Mouse (Mus musculus) c-Kit-positive CD71-negative TER-119-negative erythroid progenitor cells, embryonic 14.5 days (primary cell): ENCODE data around the gene Dlec1.

Experiments used
- DNase-seq: peaks from one replicate; pipeline ENCODE4 v3.0.0-alpha.2; 2013; ENCODE audit warnings: low read depth

Dlec1 gene

DNA sequence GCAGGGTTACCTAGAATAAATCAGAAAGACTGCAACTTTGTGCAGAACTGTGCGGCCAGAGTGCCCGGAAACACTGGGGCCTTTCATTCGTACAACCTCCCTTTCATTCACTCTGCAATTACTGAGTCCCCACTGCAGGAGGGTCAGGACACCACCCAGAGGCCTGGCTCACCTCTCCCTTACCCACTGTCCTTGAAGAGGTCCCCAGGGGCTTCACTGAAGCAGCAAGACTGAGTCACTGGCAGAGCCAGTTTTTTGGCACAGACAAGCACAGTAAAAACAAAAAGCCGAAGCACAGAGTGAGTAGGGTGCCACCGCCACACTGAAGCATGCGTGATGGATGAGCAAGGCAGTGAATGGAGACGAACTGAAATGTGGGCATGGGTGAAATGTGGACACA, 12.8 kb upstream of the Dlec1 start:
- DNase-seq = no peak

DNA sequence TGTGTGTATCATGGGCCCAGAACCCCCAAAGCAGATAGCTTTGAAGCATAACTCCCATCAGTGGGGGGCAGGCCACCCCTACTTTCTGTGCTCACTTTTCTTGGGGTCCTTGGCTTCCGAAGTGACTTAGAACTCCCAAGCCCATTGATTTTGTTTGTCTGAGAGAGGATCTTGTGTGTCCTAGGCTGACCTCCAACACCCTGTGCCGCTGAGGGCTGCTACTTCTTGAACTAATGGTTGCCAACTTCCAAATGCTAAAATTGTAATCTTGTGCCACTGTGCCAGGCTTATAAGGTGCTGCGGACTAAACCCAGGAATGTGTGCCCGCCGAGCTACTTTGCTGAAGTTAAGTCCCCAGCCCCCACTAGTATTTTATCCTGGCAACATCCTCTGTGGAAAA, 11.8 kb upstream of the Dlec1 start:
- no peak for DNase-seq

DNA sequence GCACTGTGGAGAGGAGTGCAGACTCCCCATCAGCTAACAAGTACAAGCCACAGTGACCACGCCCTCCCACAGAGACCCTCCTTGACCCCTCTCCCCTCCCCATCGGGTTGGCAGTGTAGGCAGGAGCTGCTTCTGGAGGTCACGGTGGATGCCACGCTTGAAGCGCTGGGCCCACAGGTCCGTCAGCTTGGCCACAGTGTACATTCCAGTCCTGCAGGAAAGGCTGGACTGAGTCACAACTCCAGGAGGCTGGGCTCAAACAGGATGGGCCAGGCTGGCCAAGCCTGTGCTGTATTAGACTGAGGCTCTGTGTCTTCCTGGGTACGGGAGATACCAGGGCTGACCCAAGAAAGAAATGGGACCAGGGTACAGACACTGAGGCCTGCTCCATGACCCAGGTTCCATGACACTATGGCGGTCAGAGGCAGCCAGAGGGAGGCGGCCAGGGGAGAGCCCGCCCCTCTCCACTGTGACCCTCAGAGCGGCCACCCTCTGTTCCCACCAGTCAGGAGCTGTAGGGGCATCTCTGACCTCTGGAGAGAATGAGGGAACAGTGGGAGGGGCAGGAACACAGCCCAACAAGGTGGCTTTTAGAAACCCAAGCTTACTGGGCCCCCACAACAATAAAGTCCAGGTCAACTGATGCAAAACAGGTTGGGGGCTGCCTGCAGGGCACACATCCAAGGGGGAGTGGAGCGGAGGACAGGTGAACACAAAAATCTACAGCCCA, 10.5 kb upstream of the Dlec1 start:
- no peak for DNase-seq

DNA sequence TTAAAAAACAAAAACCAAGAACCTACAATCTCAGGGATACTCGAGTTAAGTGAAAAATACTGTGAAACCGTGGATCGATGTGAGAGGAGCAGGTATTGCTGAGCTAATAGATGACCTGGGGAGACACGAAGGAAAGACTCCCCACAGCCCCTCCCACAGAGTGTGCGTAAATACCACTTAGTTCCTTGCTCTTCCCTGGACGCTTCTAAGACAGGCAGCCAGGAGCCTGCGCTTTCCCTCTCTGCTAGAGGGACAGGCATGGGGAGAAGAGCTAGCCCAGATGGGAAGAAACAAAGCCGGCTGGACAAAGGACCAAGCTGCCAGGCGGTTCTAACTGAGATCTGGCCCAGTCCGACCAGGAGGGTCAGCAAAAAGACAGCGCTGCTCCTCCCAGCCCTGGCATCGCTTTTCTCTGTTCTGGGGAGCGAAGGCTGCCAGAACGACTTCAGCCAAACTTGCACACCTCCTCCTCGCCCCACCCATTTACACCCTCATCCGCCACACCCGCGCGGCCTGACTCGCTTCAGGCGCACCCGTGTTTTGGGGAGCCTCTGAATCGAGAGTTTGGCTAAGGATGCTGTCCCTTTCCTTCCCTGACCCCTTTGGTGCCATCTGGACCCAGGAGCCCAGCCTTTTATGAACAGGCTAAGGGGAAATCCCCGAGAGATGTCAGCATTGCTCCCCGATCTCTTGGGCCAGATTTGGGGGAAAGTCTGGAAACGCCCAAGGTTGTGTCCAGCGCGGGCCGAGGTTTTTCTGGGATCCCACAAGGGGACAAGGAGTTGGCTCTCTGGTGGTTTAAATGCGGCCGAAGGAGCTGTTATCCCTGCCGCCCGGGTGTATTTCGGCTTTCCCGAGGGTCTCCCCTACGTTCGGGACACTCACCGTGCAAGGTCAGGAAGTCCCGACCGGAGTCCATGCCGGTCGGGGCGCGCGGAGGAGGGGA, 9.5 kb upstream of the Dlec1 start:
- no peak for DNase-seq

DNA sequence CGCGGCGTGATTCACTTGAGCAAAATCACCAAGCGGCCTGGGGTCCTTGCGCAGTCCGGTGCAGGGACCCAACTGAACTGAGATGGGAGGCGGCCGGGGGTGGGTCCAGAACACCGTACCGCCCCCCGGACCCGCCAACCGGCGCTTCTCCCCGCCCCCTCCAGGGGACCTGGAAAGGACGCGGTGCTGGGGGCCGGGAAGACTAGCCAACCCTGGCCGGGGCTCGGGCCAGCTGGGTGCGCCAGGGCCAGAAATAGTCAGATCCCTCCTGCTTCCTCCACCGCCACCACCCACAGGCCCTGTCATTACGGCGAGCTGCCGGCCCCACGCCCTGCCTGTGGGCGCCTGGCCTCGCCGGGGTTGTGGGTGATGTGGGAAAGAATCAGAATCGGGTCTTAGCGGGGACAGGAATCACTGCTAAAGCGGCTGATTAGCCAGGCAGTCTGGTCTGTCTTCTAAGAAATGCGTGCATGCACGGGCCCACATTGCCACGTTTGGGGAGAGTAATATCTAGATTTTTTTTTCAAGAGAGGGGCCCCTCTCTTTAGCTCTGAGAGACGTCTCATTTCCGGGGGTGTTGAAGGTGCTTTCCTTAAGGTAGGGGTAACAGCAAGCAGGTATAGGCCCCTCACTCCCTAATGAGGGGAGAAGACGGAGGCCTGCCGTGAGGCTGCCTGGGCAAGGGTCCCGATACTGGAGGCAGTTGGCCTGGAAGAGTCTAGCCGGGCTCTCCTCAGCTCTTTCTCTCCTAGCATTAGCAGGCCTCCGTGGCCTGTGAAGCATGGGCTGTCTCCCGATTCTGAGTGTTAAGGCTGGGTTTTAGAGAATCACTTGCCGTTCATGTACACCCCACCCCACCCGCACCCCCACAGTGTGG, 8.6 kb upstream of the Dlec1 start, which contains the start of gene Plcd1:
Plcd1 (minus strand) TSS at position 84 of the 877 bp plus-strand sequence.
- no peak for DNase-seq

DNA sequence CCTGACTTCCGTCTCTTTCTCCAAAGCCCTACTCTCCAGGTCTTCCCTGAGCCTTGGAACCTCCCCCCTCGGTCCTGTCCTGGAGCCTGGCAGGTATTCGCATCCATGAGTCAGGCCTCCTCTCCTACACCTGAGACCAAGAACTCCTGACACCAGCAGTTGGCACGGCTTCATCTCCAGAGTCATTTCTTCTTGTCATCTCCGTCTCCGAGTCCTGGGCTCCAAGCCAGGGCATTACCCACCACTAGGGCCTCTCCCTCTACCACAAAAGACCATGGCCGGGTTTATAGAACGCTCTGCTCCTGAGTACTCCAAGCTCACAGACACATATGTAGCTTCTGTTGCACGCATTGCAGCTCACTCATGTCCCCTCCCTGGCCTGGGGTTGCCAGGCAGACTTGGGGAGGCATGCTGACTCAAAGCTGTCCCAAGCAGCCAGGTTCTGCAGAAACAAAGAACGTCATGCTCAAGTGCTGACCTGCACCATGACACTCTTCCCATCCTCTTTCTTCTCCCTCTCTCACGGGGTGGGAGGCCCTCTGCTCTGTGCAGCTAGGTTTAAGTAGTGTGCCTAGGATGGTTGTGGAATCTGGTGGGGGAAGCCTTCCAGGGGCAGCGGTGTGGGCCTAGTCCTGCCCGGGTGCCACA, 7.7 kb upstream of the Dlec1 start:
- no peak for DNase-seq

DNA sequence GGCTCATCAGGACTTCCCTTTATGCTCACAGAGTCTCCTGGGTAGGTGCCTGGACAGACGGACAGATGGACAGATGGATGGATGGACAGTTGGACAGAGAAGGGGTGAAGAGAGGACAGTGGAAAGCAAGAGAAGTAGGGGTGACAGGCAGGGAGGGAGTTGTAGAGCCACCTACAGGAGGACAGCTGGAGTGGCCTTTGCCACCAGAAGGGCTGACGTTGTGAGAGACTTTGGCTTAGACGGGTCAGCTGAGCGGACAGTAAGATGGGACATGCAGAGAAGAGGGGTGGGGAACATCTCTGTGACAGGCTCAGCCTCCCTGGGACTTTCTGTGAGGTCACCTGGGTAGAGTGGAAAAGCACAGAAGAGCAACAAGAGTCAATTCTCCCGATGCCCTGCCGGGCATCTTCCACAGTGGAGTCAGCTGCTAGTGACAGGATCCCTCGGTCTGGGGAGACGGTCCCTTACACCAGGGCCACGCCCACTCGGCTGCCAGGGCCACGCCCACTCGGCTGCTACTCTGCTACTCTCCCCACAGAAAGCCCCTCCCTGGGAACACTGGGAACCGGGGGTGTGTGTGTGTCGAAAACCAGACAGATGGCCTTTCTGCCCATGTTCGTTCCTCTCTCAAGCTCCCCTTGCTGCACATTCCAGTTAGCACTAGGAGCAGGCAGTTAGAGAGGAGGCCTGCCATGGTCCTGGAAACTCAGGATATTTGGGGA, 1.9 kb upstream of the Dlec1 start:
- no peak for DNase-seq

DNA sequence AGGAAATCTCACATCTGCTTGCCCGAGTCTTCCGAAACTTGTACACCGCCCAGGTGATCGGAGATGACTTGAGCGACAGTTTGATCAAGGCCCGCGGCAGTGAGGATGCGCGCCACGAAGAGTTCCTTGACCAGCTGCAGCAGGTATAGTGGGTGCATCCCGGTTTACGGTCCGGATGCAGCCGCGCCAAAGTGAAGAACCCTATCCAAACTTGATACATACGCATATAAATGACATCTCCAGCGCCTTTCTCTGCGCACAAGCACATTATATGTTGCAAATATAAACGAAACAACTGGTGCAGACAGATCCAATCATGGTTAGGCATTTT, 470 bp downstream of the Dlec1 start:
- DNase-seq = no peak

DNA sequence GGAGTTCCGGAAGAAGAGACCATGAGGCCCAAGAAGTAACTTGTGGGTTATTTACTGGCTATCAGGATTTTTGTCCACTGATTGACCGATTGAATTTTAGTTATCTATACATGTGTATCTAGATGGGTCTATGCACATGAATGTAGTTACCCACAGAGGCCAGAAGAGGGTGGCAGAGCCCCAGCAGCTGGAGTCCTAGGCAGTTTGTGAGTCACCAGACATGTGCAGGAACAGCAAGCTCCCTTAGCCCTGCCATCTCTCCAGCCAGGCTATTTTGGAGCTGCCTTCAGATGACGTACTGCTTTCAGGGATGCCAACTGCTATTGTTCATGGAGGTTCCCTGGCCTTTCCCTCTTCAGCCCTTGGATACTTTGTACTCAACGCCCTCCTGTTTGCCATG, 5.3 kb downstream of the Dlec1 start:
- DNase-seq = peak; percentile 29

DNA sequence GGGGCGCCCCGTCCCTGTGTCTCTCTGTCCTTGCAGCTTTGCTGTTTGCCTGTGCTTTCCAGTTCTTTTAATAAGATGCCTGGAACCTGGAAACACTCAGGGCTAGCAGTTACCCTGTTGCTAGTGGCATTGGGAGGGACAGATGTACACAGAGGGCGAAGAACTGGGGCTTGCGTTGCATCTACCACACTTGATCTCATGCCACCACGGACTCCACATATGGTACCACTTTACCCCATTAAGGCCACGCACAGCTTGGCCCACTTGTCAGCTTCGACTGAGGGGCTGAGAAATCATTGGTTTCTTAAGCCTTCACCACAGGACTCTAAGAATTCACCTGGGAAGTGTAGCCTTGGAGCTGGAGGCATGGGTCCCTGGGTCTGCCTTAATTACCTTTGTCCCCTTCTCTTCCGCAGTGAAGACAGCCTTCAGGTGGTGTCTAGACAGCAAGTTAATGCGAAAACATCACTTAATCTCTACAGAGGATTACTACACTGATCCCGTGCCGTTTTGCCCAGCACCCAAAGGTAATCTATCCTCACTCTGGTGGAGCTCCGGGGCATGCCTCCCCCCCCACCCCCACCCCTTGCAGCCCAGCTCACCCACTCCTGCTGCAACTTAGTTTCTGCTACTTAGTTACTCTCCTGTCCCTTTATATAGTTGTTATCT, 7.5 kb downstream of the Dlec1 start:
- no peak for DNase-seq

DNA sequence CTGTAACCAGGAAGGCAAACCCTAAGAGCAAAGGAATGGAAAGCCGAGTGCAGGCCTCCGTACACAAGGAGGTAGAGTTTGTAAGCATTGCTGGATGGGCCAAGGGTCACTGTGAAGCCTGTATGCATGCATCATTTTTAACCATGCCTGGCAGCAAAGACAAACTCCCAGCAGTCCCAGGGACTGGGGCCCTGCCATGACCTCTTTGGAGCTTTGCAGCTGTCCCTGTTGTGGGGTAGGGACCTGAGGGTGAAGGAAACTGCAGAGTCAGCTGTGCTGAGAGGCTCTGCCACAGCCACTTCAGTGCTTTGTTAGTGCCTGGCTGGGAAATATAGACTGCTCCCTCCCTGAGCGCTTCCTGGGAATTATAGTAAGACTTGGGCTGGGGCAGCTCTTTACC, 8.4 kb downstream of the Dlec1 start:
- no peak for DNase-seq

DNA sequence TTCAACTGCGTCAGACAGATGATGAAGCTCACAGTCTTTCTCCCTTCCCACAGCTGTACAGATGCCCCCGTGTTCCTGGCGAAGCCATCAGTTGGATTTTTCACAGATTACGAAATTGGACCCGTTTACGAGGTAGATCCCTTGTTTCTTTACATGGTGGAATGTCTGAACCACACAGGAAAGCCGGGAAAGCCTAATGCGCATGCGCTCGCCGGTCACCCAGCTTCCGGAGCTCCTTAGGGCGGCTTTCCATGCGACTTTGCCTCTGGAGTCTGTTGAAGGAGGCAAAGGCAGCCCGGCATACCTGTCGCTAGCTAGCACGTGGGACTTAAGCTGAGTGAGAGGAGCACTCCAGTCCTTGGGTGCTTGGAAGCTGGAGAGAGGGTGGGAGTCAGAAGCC, 12.6 kb downstream of the Dlec1 start:
- DNase-seq = no peak

DNA sequence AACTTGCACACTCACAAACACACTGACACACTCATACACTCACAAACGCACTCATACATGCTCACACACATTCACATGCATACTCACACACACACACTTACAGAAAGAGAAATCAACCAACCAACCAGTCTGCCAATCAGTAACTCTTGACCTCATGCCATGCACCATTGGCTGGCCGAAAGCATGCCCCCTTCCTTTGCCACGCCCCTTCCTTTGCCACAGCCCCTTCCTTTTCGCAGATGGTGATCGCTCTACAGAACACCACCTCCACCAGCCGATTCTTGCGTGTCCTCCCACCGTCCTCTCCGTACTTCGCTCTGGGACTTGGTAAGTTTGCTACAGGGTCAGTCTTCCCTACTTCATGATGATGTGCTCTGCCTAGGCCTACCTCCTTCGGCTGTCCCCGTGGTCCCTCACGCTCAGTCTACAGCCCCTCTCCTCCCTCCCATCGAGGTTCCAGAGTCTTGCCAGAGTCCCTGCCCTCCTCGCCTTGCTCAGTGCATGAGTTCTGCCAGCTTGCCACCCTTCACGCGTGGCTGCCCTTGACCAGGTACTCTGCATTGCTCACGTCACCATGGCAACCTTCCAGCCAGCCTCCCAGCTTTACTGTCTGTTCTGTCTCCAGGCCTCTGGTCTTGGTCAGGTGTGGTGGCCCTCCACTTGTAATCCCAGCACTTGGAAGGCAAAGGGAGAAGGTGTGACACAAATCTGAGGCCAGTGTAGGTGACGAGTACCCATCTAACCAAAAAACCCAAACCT, 17.3 kb downstream of the Dlec1 start:
- no peak for DNase-seq

DNA sequence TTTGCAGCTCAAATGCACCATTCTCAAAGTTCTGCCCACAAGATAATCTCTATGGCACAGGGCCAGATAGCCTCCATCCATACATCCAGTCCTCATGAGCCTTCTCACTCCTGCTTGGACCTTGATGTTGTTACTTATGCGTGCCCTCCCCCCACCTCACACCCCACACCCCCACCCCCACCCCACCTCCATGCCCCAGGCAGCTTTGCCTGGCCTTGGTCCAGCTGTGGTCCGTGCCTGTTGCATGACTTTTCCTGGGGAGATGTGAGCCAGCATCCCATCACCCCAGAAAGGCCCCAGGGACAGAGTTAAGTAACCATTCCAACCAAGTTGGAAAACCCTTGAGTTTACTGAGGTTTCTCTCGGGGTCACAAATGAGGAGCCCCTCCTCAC, 17.9 kb downstream of the Dlec1 start:
- no peak for DNase-seq

DNA sequence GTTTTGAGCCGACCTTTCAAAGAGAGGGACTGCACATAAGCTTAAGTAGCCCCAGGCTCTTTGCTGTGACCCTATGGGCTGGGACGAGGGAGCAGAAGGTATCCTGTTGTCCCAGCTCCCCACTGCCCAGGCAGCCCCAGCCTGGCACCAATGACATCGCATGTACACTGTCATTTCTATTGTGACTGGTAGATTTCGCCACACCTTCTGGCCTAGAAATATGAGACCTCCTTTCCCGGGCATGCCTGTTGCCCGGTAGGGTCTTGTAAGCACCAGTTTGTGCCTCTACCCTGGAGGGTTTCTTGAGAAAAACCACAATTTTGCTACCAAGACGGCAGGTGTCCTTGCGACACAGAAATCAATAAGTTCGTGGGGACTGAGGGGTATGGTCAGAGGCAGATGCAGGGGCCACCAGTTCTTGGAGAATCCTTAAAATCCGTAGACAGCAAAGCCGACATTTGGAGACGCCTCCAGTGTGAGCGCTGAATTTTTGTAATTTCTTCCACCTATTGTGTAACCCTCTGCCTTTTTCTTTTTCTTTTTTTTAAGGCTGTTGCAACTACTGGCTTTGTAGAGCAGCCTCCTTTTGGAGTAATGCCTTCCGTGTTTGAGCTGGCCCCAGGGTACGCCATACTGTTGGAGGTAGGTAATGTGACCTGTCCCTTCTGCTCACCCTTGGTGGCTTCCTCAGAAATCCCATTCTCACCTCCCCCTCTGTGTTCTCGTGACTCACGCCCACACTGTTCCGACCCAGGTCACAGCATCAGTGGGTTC, 20.5 kb downstream of the Dlec1 start:
- no peak for DNase-seq

DNA sequence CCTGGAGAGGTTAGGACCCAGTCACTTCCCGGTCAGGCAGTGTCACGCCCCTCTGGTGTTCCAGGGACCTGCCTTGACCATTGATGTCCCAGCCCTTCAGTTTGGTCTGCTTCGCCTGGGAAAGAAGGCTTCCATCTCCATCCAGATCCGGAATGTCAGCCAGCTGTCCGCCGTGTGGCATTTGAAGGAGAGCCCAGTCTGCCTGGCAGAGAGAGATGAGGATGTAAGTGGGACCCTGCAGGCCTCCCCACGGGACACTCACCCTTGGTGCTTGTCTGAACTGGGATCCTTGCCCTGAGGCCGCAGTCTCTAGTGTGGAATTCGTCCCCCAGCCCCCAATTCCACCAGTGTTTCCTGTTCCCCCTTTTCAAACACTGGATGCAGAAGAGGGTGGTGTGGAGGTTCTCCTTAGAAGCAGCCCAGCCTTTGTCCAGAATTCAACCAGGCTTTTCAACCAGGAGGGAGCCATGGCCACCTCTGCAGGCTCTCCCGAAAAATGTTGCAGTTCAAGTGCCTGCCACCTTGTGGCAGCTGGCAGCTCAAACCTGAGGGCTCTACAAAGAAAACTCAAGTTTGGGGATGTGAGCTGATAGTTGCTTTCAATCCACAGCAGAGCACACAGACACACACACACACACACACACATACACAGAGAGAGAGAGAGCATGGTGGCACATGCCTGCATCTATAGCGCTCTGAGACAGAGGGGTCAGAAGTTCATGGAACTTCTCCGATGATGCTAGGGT, 26.3 kb downstream of the Dlec1 start:
- DNase-seq = no peak

DNA sequence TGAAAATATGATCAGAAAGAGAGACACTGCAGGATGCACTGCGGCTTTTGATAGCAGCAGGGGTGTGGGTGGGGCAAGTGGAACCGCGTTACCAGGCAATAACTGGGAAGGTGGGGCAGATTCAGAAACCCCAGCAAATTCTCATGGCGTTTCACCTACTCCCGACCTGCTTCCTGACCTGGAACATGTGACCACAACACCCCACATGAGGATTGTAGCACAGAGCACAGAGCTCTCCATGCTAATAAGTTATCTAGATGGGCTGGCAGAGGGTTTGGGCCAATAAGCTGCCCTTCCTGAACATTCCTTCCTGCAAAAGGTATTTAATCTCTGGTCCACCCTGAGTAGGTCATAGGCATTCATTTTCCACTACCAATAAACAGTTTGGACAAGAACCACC, 28.4 kb downstream of the Dlec1 start:
- DNase-seq = no peak

DNA sequence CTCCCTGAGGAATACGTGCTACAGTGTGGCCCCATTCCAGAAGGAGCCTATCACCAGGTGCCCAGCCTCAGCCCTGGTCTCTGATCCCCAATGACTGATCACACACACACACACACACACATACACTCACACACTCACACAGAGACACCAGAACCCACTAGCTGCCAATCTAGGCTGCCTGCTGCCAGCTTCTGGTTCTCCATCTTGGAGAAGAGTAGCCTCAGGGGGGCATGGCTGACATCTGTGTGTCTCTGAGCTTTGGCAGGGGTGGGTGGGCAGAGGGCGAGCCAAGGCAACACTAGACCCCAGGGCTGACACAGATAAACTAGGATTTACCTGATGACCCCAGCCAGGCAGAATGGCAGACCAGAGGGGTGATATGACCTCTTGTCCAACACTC, 36.6 kb downstream of the Dlec1 start:
- DNase-seq = no peak
